Mouse (Mus musculus) thymus, postnatal 4 days (tissue): Measurements from ENCODE around the gene Ampd1.

Source experiments
- DNase-seq: peaks from one replicate; pipeline ENCODE4 v3.0.0; 2021

Ampd1 gene

DNA sequence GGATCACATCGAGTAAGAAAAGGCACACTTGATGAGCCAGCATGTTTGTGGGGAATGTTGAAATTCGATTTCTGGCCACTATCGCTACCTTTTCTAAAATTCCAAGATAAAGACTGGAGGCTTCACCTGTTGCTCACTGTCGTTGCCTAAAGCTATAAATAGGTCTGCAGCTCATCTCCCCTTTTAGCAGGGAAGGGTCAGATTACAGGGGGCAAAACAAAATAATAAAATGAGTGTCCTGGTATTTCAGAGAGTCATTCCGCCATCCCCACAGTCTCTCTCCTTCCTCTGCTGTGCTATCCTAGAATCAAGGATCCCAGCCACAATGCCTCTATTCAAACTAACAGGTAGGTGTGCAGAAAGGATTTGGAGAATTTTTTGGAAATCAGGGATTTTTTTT is at the start of gene Ampd1:
Gene Ampd1, plus strand, starts transcription at position 244 of the 400 bp plus-strand sequence.
- no peak for DNase-seq

DNA sequence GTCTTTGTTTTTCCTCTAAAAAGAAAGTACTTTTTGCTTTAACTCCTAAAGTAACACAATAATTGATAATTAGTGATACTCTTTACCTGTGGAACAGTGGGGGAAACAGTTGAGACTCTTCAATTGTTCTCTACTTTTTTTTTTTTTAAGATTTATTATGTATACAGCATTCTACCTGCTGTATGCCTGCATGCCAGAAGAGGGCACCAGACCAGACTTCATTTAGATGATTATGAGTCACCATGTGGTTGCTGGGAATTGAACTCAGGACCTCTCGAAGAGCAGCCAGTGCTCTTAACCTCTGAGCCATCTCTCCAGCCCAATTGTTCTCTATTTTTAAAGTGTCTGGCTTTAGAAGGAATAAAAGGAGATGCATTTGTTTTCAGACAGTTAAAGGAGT is 47.6 kb upstream of the Ampd1 start:
- DNase-seq, result peak; percentile 49

- no peak for DNase-seq
Measured at GRCm38 (mm10) chr3:103040285-103040684, 33.5 kb upstream of the Ampd1 start.

GRCm38 (mm10) chr3:103040861-103041379 is 32.9 kb upstream of the Ampd1 start:
- DNase-seq, result no peak

DNA sequence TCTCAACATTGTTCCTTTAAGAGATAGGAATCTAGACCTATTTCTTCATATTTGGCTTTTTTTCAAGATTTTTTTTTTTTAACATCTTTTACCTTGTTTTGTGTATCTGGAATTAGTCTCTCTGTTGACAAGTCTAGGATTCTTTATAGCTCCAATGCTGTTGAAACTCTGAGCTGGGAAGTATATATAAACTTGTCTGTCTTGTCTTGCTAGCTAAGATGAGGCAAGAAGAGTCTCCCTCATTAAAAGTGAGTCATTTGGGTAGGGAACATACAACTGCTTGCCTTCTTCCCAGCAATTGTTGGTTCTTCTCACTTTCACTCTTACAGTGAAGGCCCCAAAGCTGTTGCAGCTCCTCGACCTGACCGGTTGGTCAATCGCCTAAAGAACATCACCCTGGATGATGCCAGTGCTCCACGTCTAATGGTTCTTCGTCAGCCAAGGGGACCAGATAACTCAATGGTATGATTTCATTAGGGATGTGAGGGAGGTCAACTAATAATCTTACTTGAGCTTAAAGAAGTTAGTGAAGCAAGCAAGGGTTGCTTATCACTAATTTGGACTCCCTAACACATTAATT is 17.7 kb upstream of the Ampd1 start:
- DNase-seq, result no peak

DNA sequence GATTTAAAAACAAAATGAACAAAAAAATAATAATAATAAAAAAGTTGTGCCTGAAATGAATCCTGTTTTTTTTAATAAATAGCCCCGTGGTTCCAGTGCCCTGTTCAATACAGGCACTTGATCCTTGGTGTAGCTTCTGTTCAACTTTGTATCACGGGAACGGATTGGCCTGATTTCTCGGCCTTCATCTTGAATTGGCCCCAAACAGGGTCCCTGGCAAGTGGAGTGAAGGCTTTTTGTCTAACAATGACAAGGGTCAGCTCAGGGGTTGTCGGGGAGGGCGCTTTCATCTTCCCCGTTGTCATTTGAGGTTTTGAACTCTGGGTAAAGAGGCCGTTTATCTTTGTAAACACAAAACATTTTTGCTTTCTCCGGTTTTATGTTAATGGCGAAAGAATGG is 16.1 kb upstream of the Ampd1 start:
- DNase-seq, result no peak

GRCm38 (mm10) chr3:103058207-103059157 is 15.3 kb upstream of the Ampd1 start, which contains the start of gene Nras:
TSS of gene Nras (plus strand) at chr3:103058285.
- peak; percentile 97 for DNase-seq

DNA sequence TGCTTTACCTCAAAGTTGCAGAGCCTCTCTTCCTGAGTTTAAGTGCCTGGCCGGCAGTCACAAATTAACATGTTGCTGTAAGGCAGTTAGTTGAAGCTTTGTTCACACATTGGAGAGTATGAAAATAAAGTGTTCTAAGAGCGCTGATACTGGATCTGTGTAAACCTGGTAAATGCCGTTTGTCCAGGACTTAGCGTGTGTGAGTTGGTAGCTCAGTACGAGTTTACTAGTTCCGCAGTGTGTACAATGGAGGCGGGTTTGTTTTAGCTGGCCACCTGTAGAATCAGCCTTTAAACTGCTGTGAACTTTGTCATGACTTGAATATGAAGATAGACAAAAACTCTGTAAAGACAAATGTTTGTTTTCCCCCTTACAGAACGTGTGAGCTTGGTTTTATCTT is 6.9 kb upstream of the Ampd1 start:
- DNase-seq, result no peak

GRCm38 (mm10) chr3:103068971-103069370 is 4.8 kb upstream of the Ampd1 start:
- DNase-seq, result no peak

- DNase-seq, result no peak
Measured at GRCm38 (mm10) chr3:103075871-103076270, 2.1 kb downstream of the Ampd1 start.

GRCm38 (mm10) chr3:103076476-103076875 is 2.7 kb downstream of the Ampd1 start:
- DNase-seq, result no peak

- no peak for DNase-seq
Measured at GRCm38 (mm10) chr3:103079301-103079700, 5.5 kb downstream of the Ampd1 start.

DNA sequence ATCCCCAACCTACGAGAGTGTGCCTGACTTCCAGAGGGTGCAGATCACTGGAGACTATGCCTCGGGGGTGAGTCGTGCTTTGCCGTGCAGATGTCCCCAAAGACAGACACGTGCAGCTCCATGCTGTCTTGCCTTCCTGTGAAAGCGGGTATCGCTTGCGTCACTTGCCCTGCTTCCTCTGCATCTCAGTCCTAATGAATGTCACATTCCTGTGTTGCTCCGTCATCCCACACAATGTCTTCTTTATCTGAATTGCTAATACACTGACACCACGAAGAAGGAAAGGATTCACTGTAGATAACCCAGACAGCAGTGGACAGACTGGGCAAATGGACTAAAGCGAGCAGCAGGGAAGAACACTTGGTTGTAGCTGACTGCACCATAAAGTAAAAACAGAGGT is 7.2 kb downstream of the Ampd1 start:
- no peak for DNase-seq

- DNase-seq, result no peak
Measured at GRCm38 (mm10) chr3:103081861-103082453, 8.1 kb downstream of the Ampd1 start.

DNA sequence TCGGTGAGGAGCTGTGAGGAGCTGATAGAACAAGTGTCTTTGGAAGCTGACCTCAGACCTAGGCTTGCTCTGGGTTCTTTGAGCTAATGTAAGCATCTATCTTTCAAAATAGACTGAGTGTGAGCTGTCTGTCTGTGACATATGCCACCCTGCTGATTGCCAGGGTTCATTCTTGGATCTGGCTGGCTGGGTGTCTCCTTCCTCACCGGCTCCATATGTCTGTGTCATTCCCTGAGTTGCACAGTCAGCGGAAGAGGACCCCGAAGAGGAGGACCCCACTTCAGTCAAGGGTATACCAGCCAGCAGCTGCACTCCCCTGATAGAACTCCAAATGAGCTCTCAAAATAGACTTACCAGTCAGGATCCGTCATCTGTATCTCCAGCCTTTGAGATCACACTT is 8.9 kb downstream of the Ampd1 start:
- no peak for DNase-seq

DNA sequence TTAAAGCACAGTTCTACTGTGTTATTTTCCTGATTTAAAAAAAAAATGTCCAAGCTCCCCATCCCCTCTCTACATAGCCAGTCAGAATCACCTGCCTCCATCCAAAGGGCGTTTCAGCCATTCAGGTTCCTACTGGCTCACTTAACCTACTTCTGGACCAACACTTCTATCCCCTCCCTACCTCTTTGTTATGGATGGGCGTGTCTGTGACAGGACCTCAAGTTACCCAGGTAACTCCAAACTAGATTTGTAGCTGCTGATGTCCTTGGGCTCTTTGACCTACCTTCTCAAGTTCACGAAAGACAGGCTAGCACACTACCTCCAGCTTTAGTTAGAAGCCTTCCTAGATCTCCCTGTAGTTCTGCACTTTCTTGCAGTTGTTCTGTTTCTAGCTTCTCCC is 12.2 kb downstream of the Ampd1 start:
- no peak for DNase-seq

DNA sequence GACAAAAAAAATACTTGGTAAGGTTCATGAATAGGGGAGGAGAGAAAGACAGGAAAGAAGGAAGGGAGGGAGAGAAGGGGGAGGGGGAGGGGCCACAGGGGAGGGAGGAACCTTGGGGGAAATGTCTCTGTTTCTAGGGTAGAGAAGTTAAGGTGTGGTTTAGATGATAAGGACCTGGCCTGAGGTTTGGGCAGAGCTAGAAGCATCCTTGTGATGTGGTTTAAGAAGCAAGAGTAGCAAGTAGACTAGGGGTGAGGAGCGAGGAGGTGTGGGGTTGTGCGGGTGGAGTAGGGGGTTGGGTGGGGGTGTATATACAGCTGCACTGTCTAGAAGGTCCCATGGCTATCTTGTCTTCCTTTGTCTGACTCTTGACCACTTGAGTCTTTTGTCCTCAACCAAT is 17.9 kb downstream of the Ampd1 start:
- peak; percentile 42 for DNase-seq

DNA sequence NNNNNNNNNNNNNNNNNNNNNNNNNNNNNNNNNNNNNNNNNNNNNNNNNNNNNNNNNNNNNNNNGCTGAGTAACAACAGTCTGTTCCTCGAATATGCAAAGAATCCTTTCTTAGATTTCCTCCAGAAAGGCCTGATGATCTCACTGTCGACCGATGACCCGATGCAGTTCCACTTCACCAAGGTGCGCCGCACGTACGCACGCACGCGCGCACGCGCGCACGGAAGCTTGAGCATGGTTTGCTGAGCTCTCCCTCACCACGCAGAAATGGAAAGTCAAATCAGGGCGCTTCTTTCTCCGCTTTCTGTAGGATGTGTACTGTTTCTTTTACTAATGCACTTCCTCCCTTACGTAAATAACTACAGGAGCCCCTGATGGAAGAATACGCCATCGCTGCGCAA is 24.8 kb downstream of the Ampd1 start:
- DNase-seq, result peak; percentile 29

GRCm38 (mm10) chr3:103099667-103100066 is 25.9 kb downstream of the Ampd1 start:
- DNase-seq, result no peak

DNA sequence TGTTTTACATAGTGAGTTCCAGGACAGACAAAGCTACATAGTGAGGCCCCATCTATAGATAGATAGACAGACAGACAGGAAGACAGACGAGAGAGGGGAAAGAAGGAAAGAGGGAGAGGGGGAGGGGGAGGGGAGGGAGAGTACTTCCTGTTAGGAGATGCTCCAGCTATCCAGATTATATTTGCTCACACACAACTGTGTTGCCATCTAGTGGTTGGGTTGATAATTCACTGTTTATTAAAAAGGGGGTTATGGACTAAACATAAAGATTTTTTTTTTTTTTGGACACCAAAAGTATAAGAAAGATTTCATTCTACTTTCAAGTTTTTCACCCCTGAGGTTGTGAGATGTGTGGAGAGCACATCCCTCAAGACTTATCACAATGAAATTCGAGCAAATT is 26.9 kb downstream of the Ampd1 start:
- DNase-seq, result no peak

GRCm38 (mm10) chr3:103101194-103101593 is 27.4 kb downstream of the Ampd1 start:
- no peak for DNase-seq

GRCm38 (mm10) chr3:103101909-103102308 is 28.1 kb downstream of the Ampd1 start:
- DNase-seq, result peak; percentile 49
